Mouse (Mus musculus): ENCODE measurements around the gene Rgs7. TPM values are rescaled to one million over a fixed set of nuclear protein-coding genes. Genes with fewer than 3 reads are reported as not detected.

Rgs7 gene
- polyA plus RNA-seq, 1 experiment from 2014 or later: 7.3 TPM

DNA sequence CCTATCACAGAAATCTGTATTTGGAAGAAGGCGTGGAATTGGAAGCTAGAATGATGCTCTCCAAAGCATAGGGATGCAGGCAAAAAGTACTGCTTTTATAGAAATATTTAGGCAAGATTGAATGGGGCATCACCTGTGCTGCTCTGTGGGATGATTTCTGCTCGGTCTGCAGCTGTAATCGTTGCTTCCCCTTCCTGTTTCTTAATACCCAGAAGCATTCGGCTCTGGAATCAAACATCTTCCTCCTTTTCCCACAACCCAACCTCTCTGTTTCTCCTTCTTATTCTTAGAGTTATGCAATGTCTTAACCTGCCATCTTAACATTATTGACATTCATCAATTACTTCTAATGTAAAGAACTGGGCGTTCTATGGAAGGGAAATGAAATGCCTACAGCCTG, 19.2 kb downstream of the Rgs7 start:
- Histone ChIP-seq H3K4me2 (replicated peaks) (no peak overlapping the region), H3K27me3 (no peaks in the 10 kb centered on the region), H3K4me3 (no peak overlapping the region), H3K36me3 (no peaks in the 10 kb centered on the region), H3K4me1 (no peaks in the 10 kb centered on the region), H3K9ac (replicated peaks) (no peak overlapping the region), H3K9me3 (no peaks in the 10 kb centered on the region), H3K27ac (replicated peaks) (no peak overlapping the region)
- 84% methylated on average over 5 of the region's 5 CpGs for WGBS
- no peak for ATAC-seq (ENCODE audit: low FRiP score, low read depth)

GRCm38 (mm10) chr1:175469087-175469788, 23.1 kb downstream of the Rgs7 start:
- no peak overlapping the region for H3K9ac ChIP-seq (replicated peaks)
- H3K36me3 ChIP-seq: no peaks in the 10 kb centered on the region
- 51% methylated on average over 8 of the region's 8 CpGs for WGBS

GRCm38 (mm10) chr1:175464566-175464965, 27.7 kb downstream of the Rgs7 start:
- Histone ChIP-seq H3K9me3 (no peaks in the 10 kb centered on the region), H3K27ac (replicated peaks) (no peak overlapping the region), H3K4me2 (replicated peaks) (no peak overlapping the region), H3K36me3 (no peaks in the 10 kb centered on the region), H3K9ac (replicated peaks) (no peak overlapping the region), H3K4me3 (no peak overlapping the region), H3K4me1 (no peaks in the 10 kb centered on the region), H3K27me3 (no peaks in the 10 kb centered on the region)
- 74% methylated on average over 2 of the region's 2 CpGs for WGBS
- no peak for ATAC-seq (ENCODE audit: low FRiP score, low read depth)

More at GRCm38 (mm10) chr1:175469087-175469788, 23.1 kb downstream of the Rgs7 start:
- H3K4me1 ChIP-seq: no peaks in the 10 kb centered on the region
- H3K27me3 ChIP-seq: no peaks in the 10 kb centered on the region
- H3K9me3 ChIP-seq: no peaks in the 10 kb centered on the region
- no peak overlapping the region for H3K27ac ChIP-seq (replicated peaks)
- no peak overlapping the region for H3K4me2 ChIP-seq (replicated peaks)
- no peak overlapping the region for H3K4me3 ChIP-seq
- no peak for ATAC-seq (ENCODE audit: low FRiP score, low read depth)

DNA sequence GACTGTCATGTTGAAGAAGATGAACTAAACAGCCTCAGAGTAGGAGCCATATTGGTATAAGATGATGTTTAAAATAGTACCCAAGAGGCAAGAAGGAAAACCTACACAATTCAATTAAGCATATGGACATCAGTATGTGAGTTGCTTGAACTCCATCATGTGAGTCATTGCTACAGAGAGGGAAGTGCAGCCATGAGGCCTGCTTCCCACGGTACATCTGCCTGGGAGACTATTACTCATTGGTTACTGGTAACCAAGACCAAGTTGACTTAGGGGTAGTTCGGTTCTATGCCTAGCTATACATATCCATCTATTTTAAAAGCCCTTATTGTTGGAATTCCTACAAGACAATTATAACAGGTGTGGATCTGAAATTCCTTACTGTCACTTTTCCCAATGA, 29.9 kb downstream of the Rgs7 start:
- no peak for ATAC-seq (ENCODE audit: low FRiP score, low read depth)
- Histone ChIP-seq H3K4me1 (no peaks in the 10 kb centered on the region), H3K27me3 (no peaks in the 10 kb centered on the region), H3K4me3 (no peak overlapping the region), H3K36me3 (no peaks in the 10 kb centered on the region), H3K9me3 (no peaks in the 10 kb centered on the region), H3K4me2 (replicated peaks) (no peak overlapping the region), H3K27ac (replicated peaks) (no peak overlapping the region), H3K9ac (replicated peaks) (no peak overlapping the region)
- WGBS: 94% methylated on average over 2 of the region's 2 CpGs

DNA sequence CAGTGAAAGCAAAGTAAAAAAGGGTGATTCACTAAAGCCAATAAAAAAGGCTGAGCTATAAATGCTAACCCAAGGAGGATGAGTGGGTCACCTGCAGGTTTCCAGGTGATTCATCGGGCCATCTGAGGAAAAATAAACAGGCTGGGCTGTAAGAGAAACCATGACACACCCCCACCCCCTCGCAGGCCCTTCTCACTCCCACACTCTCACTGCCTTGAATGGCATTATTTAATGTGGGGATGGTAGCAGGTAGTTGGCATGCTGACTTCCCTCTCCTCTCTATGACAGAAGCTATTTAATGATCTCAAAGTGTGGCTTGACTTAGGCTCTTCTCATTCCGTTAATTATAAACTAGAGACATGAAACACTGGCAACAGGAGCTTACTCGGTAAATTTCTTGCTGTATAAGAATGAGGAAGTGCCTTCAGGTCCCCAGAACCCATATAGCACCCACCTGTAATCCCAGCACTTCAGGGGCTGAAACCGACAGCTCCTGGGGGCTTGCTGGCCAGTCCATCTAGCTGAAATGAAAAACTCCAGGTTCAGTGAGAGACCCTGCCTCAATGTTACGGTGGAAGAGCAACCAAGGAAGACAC, 38.2 kb downstream of the Rgs7 start:
- H3K36me3 ChIP-seq: no peaks in the 10 kb centered on the region
- H3K27me3 ChIP-seq: no peaks in the 10 kb centered on the region
- H3K9me3 ChIP-seq: no peaks in the 10 kb centered on the region
- H3K4me1 ChIP-seq: no peaks in the 10 kb centered on the region
- no peak overlapping the region for H3K4me3 ChIP-seq
- H3K9ac ChIP-seq (replicated peaks): no peak overlapping the region
- ATAC-seq (ENCODE audit: low FRiP score, low read depth): no peak
- no peak overlapping the region for H3K27ac ChIP-seq (replicated peaks)
- WGBS: 90% methylated on average over 6 of the region's 6 CpGs
- H3K4me2 ChIP-seq (replicated peaks): no peak overlapping the region

DNA sequence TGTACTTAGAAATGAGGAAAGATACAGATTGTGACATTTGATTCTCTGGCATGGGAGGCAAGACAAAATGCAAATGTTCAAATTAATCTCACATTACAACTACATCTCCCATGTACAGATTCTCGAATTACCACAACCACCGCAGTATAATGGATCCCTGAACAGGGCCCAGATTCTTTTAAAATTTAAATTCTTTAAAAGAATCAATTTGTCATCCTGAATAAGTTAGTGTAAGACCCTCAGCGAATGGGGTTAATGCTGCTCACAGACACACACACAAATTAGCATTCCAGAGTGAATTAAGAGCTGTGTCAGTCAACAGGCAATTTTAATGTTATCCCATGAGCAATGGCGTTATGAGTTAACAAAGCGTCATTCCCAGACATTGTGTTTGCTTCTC, 44.3 kb downstream of the Rgs7 start:
- Histone ChIP-seq H3K4me1 (0 out of 2 replicates have a peak, but pooled peaks cover 3% of the 10 kb centered on the region), H3K4me3 (no peak overlapping the region), H3K27me3 (no peaks in the 10 kb centered on the region), H3K36me3 (no peaks in the 10 kb centered on the region), H3K9ac (replicated peaks) (no peak overlapping the region), H3K9me3 (no peaks in the 10 kb centered on the region), H3K27ac (replicated peaks) (no peak overlapping the region), H3K4me2 (replicated peaks) (no peak overlapping the region)
- ATAC-seq (ENCODE audit: low FRiP score, low read depth): no peak
- WGBS: 61% methylated on average over 5 of the region's 5 CpGs

DNA sequence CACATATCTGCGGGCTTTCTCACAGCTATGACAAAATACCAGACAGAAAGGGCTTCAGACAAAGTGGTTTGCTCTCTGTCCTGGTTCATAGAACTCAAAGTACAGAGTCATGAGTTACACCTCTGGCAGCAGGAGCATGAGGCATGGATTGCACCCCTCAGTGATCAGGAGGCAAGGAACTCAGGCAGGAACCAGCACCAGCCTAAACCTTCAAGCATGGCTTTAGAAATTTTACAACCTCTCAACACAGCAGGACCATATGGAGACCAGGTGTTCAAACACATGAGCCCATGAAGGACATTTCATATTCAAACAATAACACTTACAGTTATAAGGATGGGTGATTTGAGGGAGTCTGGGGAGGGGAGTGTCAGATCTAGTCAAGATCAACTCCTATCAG, 49.4 kb downstream of the Rgs7 start:
- no peak for ATAC-seq (ENCODE audit: low FRiP score, low read depth)

DNA sequence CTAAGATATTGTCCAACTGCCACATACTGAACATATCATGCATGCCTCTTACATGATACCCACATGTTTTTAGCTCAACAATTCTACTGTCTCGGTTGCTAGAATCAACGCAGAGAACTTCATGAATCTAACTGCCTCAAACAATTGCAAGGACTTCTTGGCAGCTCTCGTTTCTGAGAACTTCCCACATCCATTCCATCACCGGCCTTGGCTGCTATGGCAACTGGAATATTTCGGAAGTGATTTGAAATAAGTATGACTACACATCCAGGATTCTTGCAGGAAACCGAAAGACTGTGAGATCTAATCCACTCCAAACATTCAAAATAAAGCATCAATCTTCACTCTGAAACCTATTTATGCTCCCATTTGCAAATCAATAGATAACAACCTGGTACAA, 50.3 kb downstream of the Rgs7 start:
- 88% methylated on average over 6 of the region's 6 CpGs for WGBS
- ATAC-seq (ENCODE audit: low FRiP score, low read depth): no peak
- no peak overlapping the region for H3K27ac ChIP-seq (replicated peaks)
- H3K9me3 ChIP-seq: no peaks in the 10 kb centered on the region
- no peaks in the 10 kb centered on the region for H3K27me3 ChIP-seq
- no peaks in the 10 kb centered on the region for H3K36me3 ChIP-seq
- H3K4me3 ChIP-seq: no peak overlapping the region
- H3K9ac ChIP-seq (replicated peaks): no peak overlapping the region
- H3K4me1 ChIP-seq: 0 out of 2 replicates have a peak, but pooled peaks cover 3% of the 10 kb centered on the region
- no peak overlapping the region for H3K4me2 ChIP-seq (replicated peaks)

More for the DNA sequence above, 49.4 kb downstream of the Rgs7 start:
- H3K4me3 ChIP-seq: no peak overlapping the region
- no peak overlapping the region for H3K27ac ChIP-seq (replicated peaks)
- no peaks in the 10 kb centered on the region for H3K36me3 ChIP-seq
- no peaks in the 10 kb centered on the region for H3K9me3 ChIP-seq
- no peak overlapping the region for H3K9ac ChIP-seq (replicated peaks)
- 0 out of 2 replicates have a peak, but pooled peaks cover 3% of the 10 kb centered on the region for H3K4me1 ChIP-seq
- H3K4me2 ChIP-seq (replicated peaks): no peak overlapping the region
- 93% methylated on average over 1 of the region's 1 CpGs for WGBS
- no peaks in the 10 kb centered on the region for H3K27me3 ChIP-seq

- Histone ChIP-seq H3K27me3 (no peaks in the 10 kb centered on the region), H3K9me3 (no peaks in the 10 kb centered on the region), H3K4me3 (no peak overlapping the region), H3K4me2 (replicated peaks) (no peak overlapping the region), H3K4me1 (no peaks in the 10 kb centered on the region), H3K9ac (replicated peaks) (no peak overlapping the region), H3K36me3 (no peaks in the 10 kb centered on the region), H3K27ac (replicated peaks) (no peak overlapping the region)
- WGBS: 86% methylated on average over 14 of the region's 14 CpGs
- ATAC-seq (ENCODE audit: low FRiP score, low read depth): no peak
Observed at GRCm38 (mm10) chr1:175433622-175434204, 58.6 kb downstream of the Rgs7 start.

- Histone ChIP-seq H3K9ac (replicated peaks) (no peak overlapping the region), H3K9me3 (no peaks in the 10 kb centered on the region), H3K4me1 (no peaks in the 10 kb centered on the region), H3K36me3 (no peaks in the 10 kb centered on the region), H3K27ac (replicated peaks) (no peak overlapping the region), H3K4me3 (no peak overlapping the region), H3K27me3 (no peaks in the 10 kb centered on the region), H3K4me2 (replicated peaks) (no peak overlapping the region)
- no peak for ATAC-seq (ENCODE audit: low FRiP score, low read depth)
- WGBS: 81% methylated on average over 6 of the region's 6 CpGs
Observed at GRCm38 (mm10) chr1:175433128-175433527, 59.2 kb downstream of the Rgs7 start.

- no peak overlapping the region for H3K4me2 ChIP-seq (replicated peaks)
- ATAC-seq (ENCODE audit: low FRiP score, low read depth): no peak
- 63% methylated on average over 4 of the region's 4 CpGs for WGBS
- no peaks in the 10 kb centered on the region for H3K36me3 ChIP-seq
- no peak overlapping the region for H3K9ac ChIP-seq (replicated peaks)
- no peak overlapping the region for H3K4me3 ChIP-seq
- H3K27me3 ChIP-seq: no peaks in the 10 kb centered on the region
- no peaks in the 10 kb centered on the region for H3K9me3 ChIP-seq
- H3K27ac ChIP-seq (replicated peaks): no peak overlapping the region
- H3K4me1 ChIP-seq: peaks cover 3% of the 10 kb centered on the region
Observed at GRCm38 (mm10) chr1:175431356-175432053, 60.8 kb downstream of the Rgs7 start.

- Histone ChIP-seq H3K4me1 (peaks cover 10% of the 10 kb centered on the region), H3K9ac (replicated peaks) (no peak overlapping the region), H3K36me3 (no peaks in the 10 kb centered on the region), H3K27me3 (no peaks in the 10 kb centered on the region), H3K4me2 (replicated peaks) (no peak overlapping the region), H3K9me3 (no peaks in the 10 kb centered on the region), H3K27ac (replicated peaks) (no peak overlapping the region), H3K4me3 (no peak overlapping the region)
- WGBS: 86% methylated on average over 2 of the region's 2 CpGs
- no peak for ATAC-seq (ENCODE audit: low FRiP score, low read depth)
Observed at GRCm38 (mm10) chr1:175427112-175427511, 65.2 kb downstream of the Rgs7 start.
